Mouse (Mus musculus) spleen, postnatal 36 days (tissue): Measurements from ENCODE around the gene Cep85l.

Experiments used
- DNase-seq, 2 experiments: peaks; one replicate each; pipeline ENCODE4 v3.0.0; 2022; ENCODE audit warnings: low spot score in 2 of 2, mixed read lengths in 1 of 2

Cep85l gene

GRCm38 (mm10) chr10:53394923-53395629, 15.3 kb upstream of the Cep85l start:
- no peak for DNase-seq

DNA sequence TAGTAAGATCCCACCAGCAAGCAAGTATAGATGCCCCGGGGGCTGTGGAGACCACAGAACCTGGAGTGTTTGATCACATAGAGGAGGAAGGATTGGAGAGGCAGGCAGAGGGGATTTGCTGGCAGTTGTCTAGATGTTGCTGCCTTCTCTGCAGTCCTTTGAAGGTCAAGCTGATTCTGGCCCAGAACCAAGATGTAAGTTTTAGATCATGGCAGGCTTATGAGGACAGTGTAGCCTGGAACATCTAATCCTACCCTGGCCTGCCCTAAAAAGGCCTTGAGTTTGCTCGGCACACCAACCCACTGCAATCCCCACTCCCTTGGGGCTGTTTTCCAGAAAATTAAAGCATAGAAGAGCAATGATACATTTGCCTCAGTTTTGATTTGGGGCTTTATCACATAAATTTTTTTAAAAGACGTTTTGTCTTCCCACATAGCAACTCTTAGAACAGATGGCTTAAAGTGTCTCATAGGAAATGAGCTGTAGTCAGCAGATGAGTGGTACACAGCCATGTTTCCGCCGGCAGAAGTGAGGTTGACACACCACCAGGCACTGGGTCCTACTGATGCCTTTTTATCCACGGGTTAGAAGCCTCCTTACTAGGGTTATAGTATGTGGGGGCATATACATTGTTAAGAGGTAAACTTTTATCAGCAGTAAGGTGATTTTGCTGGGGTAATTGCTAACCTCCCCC, 8.6 kb upstream of the Cep85l start:
- no peak for DNase-seq

GRCm38 (mm10) chr10:53385438-53385837, 5.7 kb upstream of the Cep85l start:
- DNase-seq, result no peak

DNA sequence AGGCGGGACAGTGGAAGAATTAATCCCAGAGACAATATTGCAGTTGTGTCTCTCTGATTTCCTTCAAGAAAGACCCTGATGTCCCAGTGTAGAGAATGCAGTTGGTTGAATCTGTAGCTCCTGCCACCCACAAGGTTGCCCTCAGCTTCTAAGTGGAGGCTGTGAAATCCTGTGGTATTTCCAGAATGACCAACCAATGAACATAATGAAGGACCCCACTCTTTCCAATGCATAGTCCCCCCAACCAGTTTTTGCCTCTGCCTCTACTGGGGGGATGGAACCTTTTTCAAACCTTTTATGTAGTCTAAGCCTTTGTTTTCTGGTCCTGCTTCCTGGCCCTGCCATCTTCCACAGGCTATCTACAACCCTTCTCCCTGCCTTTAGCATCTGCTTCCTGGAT, 5.1 kb upstream of the Cep85l start:
- no peak for DNase-seq

GRCm38 (mm10) chr10:53382696-53383365, 3.1 kb upstream of the Cep85l start:
- no peak for DNase-seq

DNA sequence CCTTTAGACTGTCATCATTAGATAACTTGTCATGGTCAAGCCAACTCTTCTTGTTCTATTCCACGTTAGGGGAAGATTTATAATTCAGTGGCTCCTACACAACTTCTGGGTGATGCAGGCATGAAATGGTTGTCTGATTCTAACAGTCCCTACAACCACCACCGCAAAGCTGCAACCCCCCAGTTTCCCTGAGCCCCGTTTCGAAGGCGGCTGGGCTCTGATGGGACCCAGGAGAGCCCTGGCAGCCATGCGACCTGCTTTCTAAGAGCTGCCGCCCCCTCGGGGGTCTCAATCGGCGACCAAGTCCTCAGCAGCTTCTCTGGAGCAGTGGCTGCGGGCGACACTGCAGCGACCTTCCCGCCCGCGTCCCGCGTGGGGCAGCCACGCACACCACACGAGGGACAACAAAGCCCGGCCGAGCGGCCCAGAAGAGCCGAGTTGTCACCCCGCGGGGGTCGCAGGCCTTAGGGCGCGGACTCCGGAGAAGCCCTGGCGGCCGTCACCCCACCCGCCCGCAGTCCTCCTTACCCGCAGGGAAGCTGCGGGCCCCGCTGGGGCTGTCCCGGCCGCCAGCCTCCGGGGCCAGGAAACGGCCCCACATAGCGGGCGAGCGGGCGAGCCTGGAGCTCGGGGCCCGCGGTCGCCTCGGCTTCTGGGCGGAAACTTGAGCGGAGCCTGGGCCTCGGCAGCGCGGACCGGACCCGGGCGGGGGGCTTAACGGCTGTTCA, 602 bp downstream of the Cep85l start:
- peak in 1 of 2 experiments; percentile 57 for DNase-seq

DNA sequence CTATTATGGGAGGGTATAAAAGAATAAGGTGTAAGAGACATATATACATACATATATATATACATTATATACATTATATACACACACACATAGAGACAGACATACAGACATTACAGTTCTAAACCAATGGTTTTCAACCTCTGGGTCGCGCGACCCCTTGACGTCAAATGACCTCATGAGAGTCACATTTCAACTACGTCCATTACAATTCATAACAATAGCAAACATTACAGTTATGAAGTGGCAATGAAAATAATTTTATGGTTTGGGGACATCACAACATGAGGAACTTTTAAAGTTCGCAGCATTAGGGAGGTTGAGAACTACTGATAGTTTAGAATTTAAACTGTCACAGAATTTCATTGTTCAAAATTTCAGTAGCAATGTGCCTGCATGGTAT, 1.5 kb downstream of the Cep85l start:
- no peak for DNase-seq

DNA sequence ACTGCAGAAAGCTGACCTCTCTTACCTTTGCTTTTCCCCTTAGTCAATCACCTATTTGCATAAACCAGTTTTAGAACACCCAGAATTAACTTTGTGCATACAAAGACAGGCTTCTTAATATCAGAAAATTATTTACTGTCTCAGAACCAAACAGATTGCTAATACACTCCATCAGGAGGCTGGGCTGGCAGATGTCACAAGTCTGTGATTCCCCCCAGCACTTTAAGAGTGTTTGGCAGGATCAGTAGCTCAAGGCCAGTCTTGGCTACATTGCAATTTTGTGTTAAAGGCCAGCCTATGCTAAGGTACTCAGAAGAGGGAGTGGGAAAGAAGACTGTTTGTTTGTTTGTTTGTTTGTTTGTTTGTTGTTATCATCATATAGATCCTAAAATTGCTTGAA, 2.7 kb downstream of the Cep85l start:
- DNase-seq, result no peak

- no peak for DNase-seq
These were observed 5.7 kb downstream of the Cep85l start for GRCm38 (mm10) chr10:53373885-53374578.

DNA sequence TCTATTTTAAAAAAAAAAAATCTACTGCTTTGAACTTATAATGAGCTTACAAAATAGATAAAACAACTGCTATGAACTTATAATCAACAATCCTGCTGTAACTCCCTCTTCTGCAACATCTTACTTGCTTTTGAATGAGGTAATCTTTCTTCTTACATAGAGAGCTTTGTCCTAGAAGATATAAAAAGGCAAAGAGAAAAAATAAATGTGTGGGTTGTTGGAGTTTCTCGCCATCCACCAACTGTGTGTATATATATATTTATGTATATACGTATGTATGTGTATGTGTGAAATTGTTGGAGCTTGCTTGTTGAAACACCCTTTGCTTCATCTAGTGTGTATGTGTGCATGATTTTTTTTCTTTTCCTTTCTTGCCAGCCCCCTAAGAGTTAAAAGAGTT, 12.5 kb downstream of the Cep85l start:
- no peak for DNase-seq

GRCm38 (mm10) chr10:53364311-53364710, 15.4 kb downstream of the Cep85l start:
- no peak for DNase-seq

- no peak for DNase-seq
These were observed 20.7 kb downstream of the Cep85l start for GRCm38 (mm10) chr10:53359016-53359415.

- no peak for DNase-seq
These were observed 26.1 kb downstream of the Cep85l start for GRCm38 (mm10) chr10:53353665-53354064.

GRCm38 (mm10) chr10:53349254-53349653, 30.5 kb downstream of the Cep85l start:
- no peak for DNase-seq

DNA sequence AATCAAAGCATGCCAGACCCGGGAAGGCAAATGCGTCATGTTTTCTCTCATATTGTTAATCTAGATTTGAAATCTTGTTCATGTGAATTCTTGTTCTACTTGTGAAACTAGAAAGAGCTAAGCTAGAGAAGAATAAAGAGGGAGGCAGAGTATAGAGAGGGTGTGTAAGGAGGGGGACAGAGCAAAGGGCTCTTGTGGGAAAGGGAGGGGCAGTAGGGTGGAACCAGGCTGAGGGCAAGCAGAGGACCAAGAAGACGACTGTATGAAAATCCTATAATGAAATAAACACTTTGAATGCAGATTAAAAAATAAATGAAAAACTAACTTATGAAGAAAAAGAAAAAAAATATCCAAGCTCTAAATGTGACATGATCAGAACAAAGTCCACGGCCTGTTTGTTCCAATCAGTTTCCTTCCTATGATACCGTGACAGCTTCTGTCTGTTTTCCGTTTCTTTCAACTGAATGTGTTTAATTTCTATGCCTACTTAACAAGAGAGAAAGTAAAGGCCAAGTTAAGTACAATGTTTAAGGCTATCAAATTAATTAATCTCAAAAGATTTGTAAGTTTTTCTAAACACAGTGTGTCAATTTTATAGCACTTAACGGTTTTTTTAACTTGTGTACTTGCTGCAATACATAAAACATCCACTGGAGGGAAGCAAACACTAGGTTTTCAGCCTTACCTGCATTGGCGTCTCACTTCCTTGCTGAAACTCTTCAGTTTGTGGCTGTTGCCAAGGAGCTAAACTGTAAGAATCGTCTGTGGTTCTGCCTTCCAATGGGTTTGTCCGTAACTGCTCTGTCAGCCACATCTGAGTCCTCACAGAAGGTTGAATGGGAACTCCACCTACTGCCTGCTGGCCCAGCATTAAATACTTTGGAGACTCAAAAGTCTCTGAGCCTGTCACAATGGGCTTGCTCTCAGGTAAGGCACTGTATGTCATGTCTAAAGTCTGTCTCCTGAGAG, 31.7 kb downstream of the Cep85l start:
- peak; percentile 45 to 62 for DNase-seq

DNA sequence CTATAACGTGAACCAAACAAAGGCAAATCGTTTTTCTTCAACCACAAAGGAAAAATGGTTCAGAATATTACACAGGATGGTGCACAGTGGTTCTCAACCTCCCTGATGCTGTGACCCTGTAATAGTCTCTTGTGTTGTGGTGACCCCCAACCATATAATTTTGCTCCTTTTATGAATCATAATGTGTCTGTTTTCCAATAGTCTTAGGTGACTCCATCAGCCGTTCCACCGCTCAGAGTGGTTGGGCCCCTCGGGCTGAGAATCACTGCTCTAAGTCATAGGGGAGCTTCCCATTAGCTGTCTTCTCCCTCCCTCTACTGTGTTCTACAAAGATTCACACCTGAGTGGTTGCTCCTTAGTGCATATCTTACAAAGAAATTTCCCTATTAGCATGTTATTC, 32.8 kb downstream of the Cep85l start:
- no peak for DNase-seq

DNA sequence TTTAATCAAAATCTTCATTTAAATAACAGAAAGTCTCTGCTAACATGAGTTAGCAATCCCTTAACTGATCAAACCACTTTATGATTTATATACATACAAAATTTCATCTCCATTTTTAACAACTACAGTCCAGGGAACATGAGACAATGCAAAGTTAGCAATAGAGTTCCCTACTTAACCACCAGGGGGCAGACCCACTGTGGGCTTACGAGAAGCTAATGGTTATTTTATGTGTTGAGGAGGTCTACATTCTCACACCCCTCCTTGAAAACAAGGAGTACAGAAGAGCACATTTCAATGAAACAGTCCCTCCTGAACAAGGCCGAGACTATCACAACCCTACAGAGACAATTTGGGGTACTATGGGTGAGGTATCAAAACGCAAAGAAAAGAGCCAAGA, 33.2 kb downstream of the Cep85l start:
- DNase-seq, result peak; percentile 17 to 40

- DNase-seq, result no peak
These were observed 34.2 kb downstream of the Cep85l start for GRCm38 (mm10) chr10:53345508-53345907.

DNA sequence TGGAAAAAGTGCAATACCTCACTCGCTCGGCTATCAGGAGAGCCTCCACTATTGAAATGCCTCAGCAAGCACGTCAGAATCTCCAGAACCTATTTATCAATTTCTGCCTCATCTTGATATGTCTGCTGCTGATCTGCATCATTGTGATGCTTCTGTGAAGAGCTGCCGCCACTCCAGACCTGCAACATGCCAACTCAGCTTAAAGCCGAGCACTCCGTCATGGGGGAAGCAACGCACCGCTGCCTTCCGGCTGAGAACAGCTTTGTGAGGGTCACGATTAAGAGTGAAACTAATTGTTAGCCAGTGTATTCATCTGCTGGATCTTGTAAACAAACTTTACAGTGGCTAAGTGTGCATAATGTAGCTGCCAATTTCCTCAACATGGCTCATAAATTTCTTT, 35.9 kb downstream of the Cep85l start:
- peak in 1 of 2 experiments; percentile 6 for DNase-seq

- no peak for DNase-seq
These were observed 36.4 kb downstream of the Cep85l start for GRCm38 (mm10) chr10:53343384-53343783.
